Comparison of ENCODE assay signal across 10 mouse cellular contexts in the genomic region with DNA sequence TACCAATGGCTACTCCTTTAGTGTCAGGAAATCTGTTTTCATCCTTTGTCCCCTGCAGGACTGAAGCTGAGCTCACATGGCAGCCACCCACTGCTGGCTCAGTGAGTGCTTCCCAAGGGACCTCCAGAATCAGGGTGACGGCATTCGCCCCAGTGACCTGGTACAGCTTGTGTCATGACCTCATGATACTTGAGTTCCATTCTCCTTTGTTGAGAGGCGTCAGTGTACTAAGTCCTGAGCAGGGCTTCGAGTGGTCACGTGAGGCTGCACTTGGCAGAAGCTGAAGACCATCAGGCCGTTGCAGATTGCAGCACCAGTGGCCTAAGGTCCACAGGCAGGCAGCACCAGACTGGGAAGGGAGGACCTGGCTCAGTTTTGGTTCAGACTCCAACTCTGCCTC.
DNase-seq lines count a peak whose midpoint lies in the region; ATAC-seq and TF ChIP-seq lines count a peak whose summit lies in the region.
"Had no signal": no experiment of that assay in that cellular context is flagged by ENCODE, and none has a peak within 500 bp of the region (broad histone marks: within the 10 kb centered on the region; RNA-seq: fewer than 3 reads in every experiment).

No protein-coding gene starts in this region.

- no peak overlapping the region for H3K9ac ChIP-seq in hindbrain, embryonic 11.5 days (ENCODE audit: low read depth, low read length)
- no peak overlapping the region for H3K9ac ChIP-seq in hindbrain, embryonic 14.5 days
- no peak overlapping the region for H3K9ac ChIP-seq in forebrain, postnatal 0 days
- H3K9ac ChIP-seq: embryonic facial prominence, embryonic 15.5 days; liver, embryonic 14.5 days had no signal

- no peaks in the 10 kb centered on the region for H3K9me3 ChIP-seq in hindbrain, embryonic 11.5 days (ENCODE audit: control insufficient read depth, low read length)
- no peaks in the 10 kb centered on the region for H3K9me3 ChIP-seq in hindbrain, embryonic 14.5 days (ENCODE audit: control insufficient read depth, low read length)
- H3K9me3 ChIP-seq in forebrain, postnatal 0 days (ENCODE audit: low read length): no peaks in the 10 kb centered on the region
- H3K9me3 ChIP-seq: embryonic facial prominence, embryonic 15.5 days had no signal

- 0 out of 2 replicates have a peak overlapping the region, but pooled peaks have one; percentile 37 for H3K27ac ChIP-seq in hindbrain, embryonic 11.5 days (ENCODE audit: low read depth, low read length)
- H3K27ac ChIP-seq in hindbrain, embryonic 14.5 days: no peak overlapping the region
- H3K27ac ChIP-seq in brown adipose tissue, adult 24 weeks (replicated peaks; ENCODE audit: low read depth, low read length): peak overlapping the region; percentile 94
- no peak overlapping the region for H3K27ac ChIP-seq in forebrain, postnatal 0 days (ENCODE audit: low read depth, low read length)
- H3K27ac ChIP-seq: liver, embryonic 14.5 days had no signal

- peaks cover 16% of the 10 kb centered on the region for H3K4me1 ChIP-seq in hindbrain, embryonic 11.5 days (replicated peaks; ENCODE audit: control insufficient read depth, insufficient read depth, low read length)
- peaks cover 13% of the 10 kb centered on the region for H3K4me1 ChIP-seq in hindbrain, embryonic 14.5 days (replicated peaks; ENCODE audit: control insufficient read depth, insufficient read depth, low read length)
- peaks cover 2% of the 10 kb centered on the region; the same call in 1 of the 2 replicates for H3K4me1 ChIP-seq in brown adipose tissue, adult 24 weeks (ENCODE audit: control insufficient read depth, insufficient read depth, insufficient read length, low read length)
- peaks cover 10% of the 10 kb centered on the region; the same call in 1 of the 2 replicates for H3K4me1 ChIP-seq in forebrain, postnatal 0 days (ENCODE audit: insufficient read depth)

- no peak for DNase-seq in hindbrain, embryonic 11.5 days (ENCODE audit: low spot score)
- DNase-seq in hindbrain, embryonic 14.5 days (ENCODE audit: low spot score): no peak
- no peak for DNase-seq in forebrain, postnatal 0 days
- peak; percentile 24 to 74 for DNase-seq in kidney, postnatal 25 days
- DNase-seq in thymus, adult 18-20 months: no peak
- no peak for DNase-seq in thymus, postnatal 14 days

- no peaks in the 10 kb centered on the region for H3K36me3 ChIP-seq in hindbrain, embryonic 11.5 days (ENCODE audit: control insufficient read depth, insufficient read depth, low read length)
- H3K36me3 ChIP-seq in hindbrain, embryonic 14.5 days (replicated peaks; ENCODE audit: control insufficient read depth, insufficient read depth): no peaks in the 10 kb centered on the region
- no peaks in the 10 kb centered on the region for H3K36me3 ChIP-seq in forebrain, postnatal 0 days (ENCODE audit: insufficient read depth)
- H3K36me3 ChIP-seq: embryonic facial prominence, embryonic 15.5 days had no signal

- no peak overlapping the region for H3K4me2 ChIP-seq in hindbrain, embryonic 11.5 days (replicated peaks; ENCODE audit: low read depth, low read length)
- no peak overlapping the region for H3K4me2 ChIP-seq in hindbrain, embryonic 14.5 days (replicated peaks)
- no peak overlapping the region for H3K4me2 ChIP-seq in forebrain, postnatal 0 days (ENCODE audit: low read depth)

- H3K27me3 ChIP-seq in hindbrain, embryonic 11.5 days (ENCODE audit: control insufficient read depth, insufficient read depth, low read length): no peaks in the 10 kb centered on the region
- H3K27me3 ChIP-seq in hindbrain, embryonic 14.5 days (ENCODE audit: control insufficient read depth, insufficient read depth, low read length): no peaks in the 10 kb centered on the region
- no peaks in the 10 kb centered on the region for H3K27me3 ChIP-seq in forebrain, postnatal 0 days (ENCODE audit: insufficient read depth, low read length)
- H3K27me3 ChIP-seq: embryonic facial prominence, embryonic 15.5 days had no signal

- H3K4me3 ChIP-seq in hindbrain, embryonic 11.5 days (ENCODE audit: low read depth, low read length): no peak overlapping the region
- H3K4me3 ChIP-seq in hindbrain, embryonic 14.5 days (replicated peaks; ENCODE audit: low read length): no peak overlapping the region
- no peak overlapping the region for H3K4me3 ChIP-seq in brown adipose tissue, adult 24 weeks (ENCODE audit: insufficient read depth, low read depth, low read length)
- H3K4me3 ChIP-seq in forebrain, postnatal 0 days (ENCODE audit: low read depth, low read length): no peak overlapping the region
- H3K4me3 ChIP-seq: embryonic facial prominence, embryonic 15.5 days had no signal

- no peak for TF ChIP-seq CTCF in forebrain, postnatal 0 days (IDR thresholded peaks at IDR 0.05; ENCODE audit: low read depth)

- no peak for ATAC-seq in hindbrain, embryonic 11.5 days (ENCODE audit: low FRiP score)
- no peak for ATAC-seq in hindbrain, embryonic 14.5 days (ENCODE audit: low FRiP score)
- peak; percentile 5; the same call in 1 of the 2 replicates for ATAC-seq in forebrain, postnatal 0 days
- no peak for ATAC-seq in monocyte, adult 5-6 weeks (replicated peaks; ENCODE audit: insufficient number of reproducible peaks, low FRiP score, low TSS enrichment, poor library complexity, severe bottlenecking)

- 33% methylated on average over 6 of the region's 6 CpGs for WGBS in hindbrain, embryonic 11.5 days
- WGBS in hindbrain, embryonic 14.5 days: 36% methylated on average over 6 of the region's 6 CpGs
- WGBS in forebrain, postnatal 0 days: 50% methylated on average over 6 of the region's 6 CpGs

Comparison
In these comparisons a context has a peak if more than half of its experiments do, and no peak if none do; other contexts are left out.
1. H3K27ac ChIP-seq: peak in hindbrain, embryonic 11.5 days (single experiment) and brown adipose tissue, adult 24 weeks (single experiment); none in hindbrain, embryonic 14.5 days (single experiment) and forebrain, postnatal 0 days (single experiment).
2. DNase-seq: peak in kidney, postnatal 25 days (2 of 2); none in hindbrain, embryonic 11.5 days (single experiment), hindbrain, embryonic 14.5 days (single experiment), forebrain, postnatal 0 days (single experiment), thymus, adult 18-20 months (0 of 2) and thymus, postnatal 14 days (single experiment).